Mouse (Mus musculus) adipocyte (in vitro differentiated cells): ENCODE measurements around the gene Ugt1a5.

Experiments
- DNase-seq: peaks from one replicate; pipeline ENCODE4 v3.0.0-alpha.2; 2016; ENCODE audit warnings: low spot score

The Ugt1a5 gene

DNA sequence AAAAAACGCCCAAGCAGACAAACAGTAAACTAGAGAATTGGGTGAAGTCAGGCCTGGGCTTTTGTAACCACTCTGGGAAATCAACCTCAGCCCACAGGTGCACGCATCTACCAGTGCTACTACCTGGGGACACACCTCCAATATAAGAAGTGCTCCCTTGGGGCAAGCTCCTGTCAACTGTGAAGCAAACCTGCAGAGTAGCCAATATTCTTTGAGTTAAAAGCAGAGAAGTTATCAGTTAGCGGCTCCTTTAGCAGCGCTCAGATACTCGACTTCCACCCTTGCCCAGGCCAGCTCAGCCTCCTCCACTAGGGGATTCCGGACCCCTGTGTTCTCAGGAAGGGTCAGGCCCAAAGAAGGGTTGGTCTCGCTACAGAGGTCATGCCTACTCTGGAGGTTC is 95.9 kb downstream of the Ugt1a5 start:
- no peak for DNase-seq

DNA sequence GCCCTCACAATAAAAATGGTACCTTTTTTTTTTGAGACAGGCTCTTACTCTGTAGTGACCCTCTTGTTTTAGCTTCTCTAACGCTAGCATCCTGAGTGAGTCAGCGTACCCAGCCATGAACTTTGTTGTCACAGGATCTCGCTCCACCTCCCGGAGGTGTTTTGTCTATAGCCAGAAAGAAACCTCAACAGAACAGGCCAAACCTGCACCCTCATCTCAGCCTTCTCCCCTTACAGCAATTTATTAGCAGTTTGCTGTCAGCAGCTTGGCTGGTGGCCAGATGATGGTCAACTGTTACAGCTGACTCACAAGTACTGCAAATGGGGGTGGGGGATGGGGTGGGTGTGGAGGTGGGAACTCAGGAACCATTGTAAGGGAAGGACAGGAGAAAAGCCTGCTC is 96.4 kb downstream of the Ugt1a5 start:
- peak; percentile 83 for DNase-seq

DNA sequence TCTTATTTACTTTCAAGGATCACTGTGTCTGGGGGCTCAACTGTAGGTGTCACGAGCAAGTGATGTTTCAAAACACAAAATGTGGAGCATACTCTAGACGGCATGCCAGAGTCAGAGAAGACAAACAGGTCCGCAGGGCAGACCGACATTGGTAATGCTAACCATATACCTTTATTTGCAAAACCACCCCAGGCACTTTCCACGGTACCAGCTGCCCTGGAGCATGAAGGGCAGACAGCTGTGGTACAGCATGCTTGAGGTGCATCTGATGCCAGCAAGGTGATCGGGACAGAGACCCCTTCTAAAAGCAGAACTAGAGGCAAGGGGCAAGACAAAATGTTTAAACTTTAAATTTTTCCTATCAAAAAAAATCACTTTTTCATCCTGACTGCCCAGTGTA is 97.1 kb downstream of the Ugt1a5 start:
- no peak for DNase-seq

DNA sequence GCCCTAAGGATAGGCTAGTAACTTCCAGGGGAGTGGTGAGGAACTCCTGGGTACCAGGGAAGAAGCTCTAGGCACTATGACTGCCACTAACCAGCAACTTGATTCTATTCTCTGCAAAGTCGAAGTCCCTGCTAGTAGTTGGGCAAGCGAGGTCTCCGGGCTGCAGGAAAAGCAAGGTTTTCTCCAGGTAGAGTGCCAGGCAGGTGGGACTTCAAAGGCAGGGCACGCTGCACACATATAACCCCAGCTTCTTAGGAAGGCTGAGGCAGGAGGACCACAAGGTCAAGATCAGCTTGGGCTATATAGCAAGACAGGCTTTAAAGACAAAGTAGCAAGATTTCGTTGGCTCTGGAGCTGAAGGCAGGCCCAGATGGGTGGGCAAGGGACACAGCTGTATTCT is 98.0 kb downstream of the Ugt1a5 start:
- DNase-seq, result no peak

DNA sequence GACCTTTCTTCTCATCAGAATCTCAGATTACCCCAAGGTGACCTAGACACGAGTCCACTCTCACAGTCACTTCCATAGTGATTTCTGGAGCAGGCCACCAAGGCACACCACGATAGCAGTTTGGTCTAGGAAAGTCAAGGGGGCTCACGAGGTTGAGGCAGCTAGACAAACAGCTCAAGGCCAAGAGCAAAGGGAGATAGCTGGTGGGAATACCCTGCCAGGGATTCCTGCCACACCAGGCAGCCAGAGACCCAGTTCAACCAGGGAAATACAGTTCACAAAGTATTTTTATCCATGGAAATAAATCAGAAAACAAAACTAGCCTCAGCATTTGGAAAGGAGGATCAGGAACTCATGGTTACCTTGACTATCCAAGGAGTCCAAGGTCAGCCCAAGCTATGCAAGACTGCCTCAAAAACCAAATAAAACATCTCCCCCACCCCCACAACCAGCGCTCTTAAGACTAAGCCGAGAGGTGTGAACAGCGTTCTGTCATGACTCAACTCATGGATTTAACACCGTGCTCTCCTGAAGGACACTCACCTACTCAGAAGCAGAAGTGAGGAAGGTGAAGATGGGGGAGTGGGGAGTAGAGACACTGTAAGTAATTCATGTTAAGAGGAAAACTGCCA is 98.5 kb downstream of the Ugt1a5 start:
- DNase-seq, result no peak

DNA sequence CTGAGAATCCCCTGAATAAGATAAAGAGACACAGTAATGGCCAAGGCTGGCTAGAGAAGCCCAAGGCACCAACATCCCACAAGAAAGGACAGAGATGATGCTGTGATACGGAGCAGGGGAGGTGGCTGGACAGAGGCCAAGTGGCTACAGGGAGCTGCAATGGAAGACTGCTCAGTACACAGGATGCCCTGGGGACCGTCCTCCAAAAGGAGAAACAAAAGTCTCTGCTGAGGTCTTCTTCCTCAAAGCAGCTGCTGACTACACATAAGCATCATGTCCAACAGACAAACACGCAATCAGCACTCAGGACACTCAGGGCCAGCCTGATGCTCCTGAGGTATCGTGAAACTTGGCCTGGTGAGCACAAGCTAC is 99.0 kb downstream of the Ugt1a5 start:
- no peak for DNase-seq

DNA sequence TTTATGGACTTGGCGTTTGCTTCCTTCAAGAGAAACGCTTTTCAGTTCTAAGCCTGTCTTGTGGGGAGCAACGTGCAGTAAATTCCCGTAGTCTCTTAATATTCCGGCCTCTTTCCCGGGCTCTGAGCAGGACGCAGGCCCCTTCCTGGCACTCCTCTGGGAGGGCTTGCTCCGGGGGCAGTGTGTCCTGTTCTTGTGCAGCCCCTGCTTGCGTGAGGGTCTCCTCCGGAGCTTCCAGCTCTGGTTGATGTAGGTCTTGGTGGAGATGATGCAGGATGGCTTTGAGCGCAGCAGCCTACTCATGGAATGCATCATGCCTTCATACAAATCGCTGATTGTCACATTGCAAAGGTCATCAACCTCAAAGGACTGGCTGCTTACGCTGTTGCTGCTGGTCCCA is 100.3 kb downstream of the Ugt1a5 start:
- DNase-seq, result no peak

DNA sequence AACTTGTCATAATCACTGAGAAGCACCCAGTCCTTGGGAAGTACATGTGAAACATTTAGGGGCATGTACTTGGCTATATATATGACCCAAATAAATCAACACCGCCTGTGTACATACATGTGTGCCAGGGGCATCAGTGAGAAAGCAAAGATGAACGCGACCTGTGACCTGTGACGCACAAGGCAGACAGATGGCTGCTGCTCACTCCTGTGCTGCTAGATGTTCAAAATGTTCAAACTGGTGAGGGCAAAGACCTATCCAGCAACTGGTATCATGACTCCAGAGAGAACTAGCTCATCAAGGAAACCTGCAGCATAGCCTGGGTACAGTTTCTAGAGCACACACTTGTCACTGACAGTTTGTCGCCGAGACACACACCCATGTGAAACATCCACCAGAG is 101.7 kb downstream of the Ugt1a5 start:
- no peak for DNase-seq

DNA sequence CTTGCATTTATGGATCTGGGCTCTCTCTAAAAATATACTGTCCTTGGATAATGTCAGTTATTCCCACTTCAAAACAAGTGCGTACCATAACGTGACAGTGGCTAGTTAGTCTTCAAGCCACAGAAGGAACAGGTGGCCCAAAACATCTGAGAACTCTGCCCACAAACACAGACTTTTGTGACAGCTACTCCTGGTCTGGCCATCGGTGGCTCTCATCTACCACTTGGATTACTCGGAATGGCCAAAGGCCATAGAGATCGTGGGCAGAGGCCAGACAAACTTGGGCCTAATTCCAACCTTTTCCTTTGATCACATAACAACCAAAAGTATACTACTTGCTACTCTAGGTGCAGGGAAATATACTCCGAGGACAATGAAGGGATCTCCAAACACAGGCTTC is 102.3 kb downstream of the Ugt1a5 start:
- no peak for DNase-seq
